Mouse (Mus musculus) left cerebral cortex, adult 11 months (tissue): ENCODE measurements around the gene Fam47e.

Source experiments
- DNase-seq: peaks from one replicate; pipeline ENCODE4 v3.0.0; 2022; ENCODE audit warnings: low spot score

Gene Fam47e

DNA sequence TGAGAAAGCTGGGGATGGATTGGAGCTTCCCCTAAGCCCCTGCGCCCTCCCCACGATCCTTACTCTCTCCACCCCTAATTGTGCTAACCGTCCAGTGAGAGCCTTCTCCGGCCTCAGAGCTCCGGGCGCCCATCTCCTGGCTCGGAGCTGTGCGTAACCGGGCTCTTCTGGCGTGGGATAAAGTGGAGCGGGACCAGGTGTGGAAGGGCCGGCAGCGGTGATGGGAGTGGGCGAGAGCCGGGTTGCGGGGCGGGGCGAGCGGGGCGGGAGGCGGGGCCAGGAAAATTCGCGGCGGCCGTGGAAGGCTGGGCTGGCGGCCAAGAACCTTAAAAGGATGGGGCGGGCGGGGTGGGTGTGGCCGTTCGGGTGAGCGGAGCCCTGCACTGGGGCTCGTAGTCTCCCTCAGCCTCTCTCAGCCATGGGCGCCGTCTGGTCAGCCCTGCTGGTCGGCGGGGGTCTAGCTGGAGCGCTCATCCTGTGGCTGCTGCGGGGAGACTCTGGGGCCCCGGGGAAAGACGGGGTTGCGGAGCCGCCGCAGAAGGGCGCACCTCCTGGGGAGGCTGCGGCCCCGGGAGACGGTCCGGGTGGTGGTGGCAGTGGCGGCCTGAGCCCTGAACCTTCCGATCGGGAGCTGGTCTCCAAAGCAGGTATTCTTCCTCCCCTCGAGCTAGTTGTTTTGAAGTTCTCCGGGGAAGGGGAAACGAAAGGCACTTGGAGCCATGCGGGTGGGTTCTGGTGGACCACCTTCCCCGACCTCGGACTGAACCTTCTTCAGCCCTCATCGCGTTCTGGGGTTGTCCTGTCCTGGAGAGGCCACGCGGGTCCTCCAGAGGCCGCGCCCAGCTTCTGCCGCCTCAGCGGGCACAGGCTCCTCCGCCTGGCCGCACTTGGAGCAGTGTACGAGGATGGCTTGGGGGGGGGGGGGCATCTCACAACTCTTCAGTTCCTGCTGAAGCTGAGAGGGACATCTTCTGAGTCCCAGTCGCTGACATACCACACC is 48.1 kb downstream of the Fam47e start, which contains the start of gene Stbd1:
Stbd1 (plus strand) TSS at position 351 of the 1,000 bp plus-strand sequence.
- DNase-seq, result no peak

- no peak for DNase-seq
Measured at GRCm38 (mm10) chr5:92604452-92605247, 49.8 kb downstream of the Fam47e start.

GRCm38 (mm10) chr5:92607492-92608229 is 52.8 kb downstream of the Fam47e start:
- no peak for DNase-seq

GRCm38 (mm10) chr5:92612756-92613155 is 57.9 kb downstream of the Fam47e start:
- DNase-seq, result no peak

GRCm38 (mm10) chr5:92621883-92622282 is 67.0 kb downstream of the Fam47e start:
- no peak for DNase-seq

DNA sequence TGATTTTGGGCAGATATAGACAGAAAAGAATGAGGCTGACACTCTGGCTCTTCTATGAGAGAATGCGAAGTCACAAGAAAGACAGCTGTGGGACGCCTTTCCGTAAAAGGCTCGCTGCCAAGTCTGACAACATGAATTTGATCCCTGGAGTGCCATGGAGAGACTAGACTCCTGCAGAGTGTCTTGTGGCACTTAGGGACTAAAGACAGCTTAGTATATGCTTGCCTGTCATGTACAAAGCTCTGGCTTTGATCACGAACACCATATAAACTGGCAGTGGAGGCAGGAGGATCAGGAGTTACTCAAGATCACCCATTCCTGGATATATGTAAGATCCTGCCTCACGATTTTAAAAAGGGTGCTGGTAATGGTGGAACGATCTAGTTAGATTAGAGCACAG is 73.0 kb downstream of the Fam47e start:
- no peak for DNase-seq

GRCm38 (mm10) chr5:92633526-92633925 is 78.7 kb downstream of the Fam47e start:
- no peak for DNase-seq

GRCm38 (mm10) chr5:92634916-92635315 is 80.0 kb downstream of the Fam47e start:
- DNase-seq, result no peak

GRCm38 (mm10) chr5:92635891-92636290 is 81.0 kb downstream of the Fam47e start:
- no peak for DNase-seq

DNA sequence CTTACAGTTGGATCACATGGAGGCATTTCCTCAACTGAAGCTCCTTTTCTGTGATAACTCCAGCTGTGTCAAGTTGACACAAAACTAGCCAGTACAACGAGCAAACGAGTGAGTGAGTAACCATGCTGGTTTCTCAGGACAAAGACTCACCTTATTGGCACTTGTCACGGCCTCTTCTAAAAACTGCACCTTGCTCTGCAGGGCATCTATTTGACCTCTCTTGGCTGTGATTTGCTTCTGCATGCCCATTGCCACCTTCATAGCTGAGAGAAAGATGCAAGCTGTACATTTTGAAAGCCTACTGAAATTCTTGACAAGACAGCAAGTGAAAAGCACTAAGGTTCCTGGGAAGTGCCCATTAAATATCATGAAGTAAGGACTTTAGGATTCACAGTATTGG is 86.0 kb downstream of the Fam47e start:
- no peak for DNase-seq
